In genomic region chr10:111539724-111540324, GRCm38 (mm10) we compare ENCODE assay signal across 8 mouse cellular contexts. TPM values are rescaled to one million over a fixed set of nuclear protein-coding genes. Genes with fewer than 3 reads are reported as not detected.
DNase-seq lines count a peak whose midpoint lies in the region; ATAC-seq and TF ChIP-seq lines count a peak whose summit lies in the region.

No protein-coding gene starts in this region.

- no peaks in the 10 kb centered on the region; the same call in 1 of the 2 replicates for H3K9me3 ChIP-seq in limb, embryonic 11.5 days (ENCODE audit: control insufficient read depth, low read length)
- no peaks in the 10 kb centered on the region for H3K9me3 ChIP-seq in midbrain, embryonic 12.5 days

- WGBS in limb, embryonic 11.5 days = 11% methylated on average over 9 of the region's 9 CpGs
- 42% methylated on average over 9 of the region's 9 CpGs for WGBS in midbrain, embryonic 12.5 days

- peak; percentile 43 for DNase-seq in CD4-positive, CD25-positive, alpha-beta regulatory T cell, adult 2 months (ENCODE audit: low read depth, low spot score)
- peak; percentile 49 to 64 for DNase-seq in frontal cortex, postnatal 14 days (ENCODE audit: low spot score in 2 of 2)
- peak; percentile 80 for DNase-seq in limb, embryonic 11.5 days (ENCODE audit: low spot score)
- DNase-seq in cerebellum, postnatal 10 days = no peak
- DNase-seq in yolk sac, embryonic 10.5 days (ENCODE audit: low spot score) = no peak

- no peak for TF ChIP-seq POLR2A in bone marrow macrophage, adult 2 months (IDR thresholded peaks at IDR 0.05; ENCODE audit: borderline replicate concordance, low read depth, low read length)

- H3K4me1 ChIP-seq in bone marrow macrophage, adult 2 months (ENCODE audit: control insufficient read depth, insufficient read depth, low read length) = peaks cover 43% of the 10 kb centered on the region
- H3K4me1 ChIP-seq in limb, embryonic 11.5 days (ENCODE audit: control insufficient read depth, insufficient read depth, low read length) = peaks cover 28% of the 10 kb centered on the region
- H3K4me1 ChIP-seq in midbrain, embryonic 12.5 days = peaks cover 9% of the 10 kb centered on the region; the same call in 1 of the 2 replicates

- peak overlapping the region; percentile 34 for H3K27ac ChIP-seq in bone marrow macrophage, adult 2 months (ENCODE audit: insufficient read depth, low read depth, low read length)
- H3K27ac ChIP-seq in limb, embryonic 11.5 days (replicated peaks; ENCODE audit: low read depth, low read length) = peak overlapping the region; percentile 84
- H3K27ac ChIP-seq in midbrain, embryonic 12.5 days (replicated peaks) = no peak overlapping the region

- no peak overlapping the region; the same call in 1 of the 2 replicates for H3K9ac ChIP-seq in limb, embryonic 11.5 days (ENCODE audit: low read length)
- no peak overlapping the region for H3K9ac ChIP-seq in midbrain, embryonic 12.5 days (replicated peaks)

- H3K36me3 ChIP-seq in limb, embryonic 11.5 days (ENCODE audit: control insufficient read depth, insufficient read depth, low read length) = no peaks in the 10 kb centered on the region
- H3K36me3 ChIP-seq in midbrain, embryonic 12.5 days = no peaks in the 10 kb centered on the region

- peak overlapping the region; percentile 34 for H3K4me3 ChIP-seq in bone marrow macrophage, adult 2 months (ENCODE audit: insufficient read depth, low read length)
- no peak overlapping the region for H3K4me3 ChIP-seq in limb, embryonic 11.5 days (ENCODE audit: low read depth, low read length)
- no peak overlapping the region for H3K4me3 ChIP-seq in midbrain, embryonic 12.5 days

- H3K27me3 ChIP-seq in limb, embryonic 11.5 days (ENCODE audit: control insufficient read depth, insufficient read depth, low read length) = no peaks in the 10 kb centered on the region
- no peaks in the 10 kb centered on the region; the same call in 1 of the 2 replicates for H3K27me3 ChIP-seq in midbrain, embryonic 12.5 days

- peak overlapping the region; percentile 21; the same call in 1 of the 2 replicates for H3K4me2 ChIP-seq in limb, embryonic 11.5 days (ENCODE audit: low read depth, severe bottlenecking)
- no peak overlapping the region for H3K4me2 ChIP-seq in midbrain, embryonic 12.5 days (replicated peaks)

- ATAC-seq in inflammation-experienced regulatory T-cells, adult 6 months = peak; percentile 83
- ATAC-seq in limb, embryonic 11.5 days (ENCODE audit: insufficient number of reproducible peaks, low FRiP score, low TSS enrichment, low read depth) = peak; percentile 87
- ATAC-seq in midbrain, embryonic 12.5 days (ENCODE audit: low FRiP score, low read depth) = 0 out of 2 replicates have a peak, but pooled peaks have one; percentile 23

- no peak for TF ChIP-seq CTCF in bone marrow macrophage, adult 2 months (IDR thresholded peaks at IDR 0.05; ENCODE audit: low read depth, low read length)

RNA-seq across cellular contexts. Expression of gene Phlda1, which starts 33.7 kb away (rescaled TPM):
- 0.47 and 1.4 TPM in 2 replicates for polyA plus RNA-seq in bone marrow macrophage, adult 2 months (2012; ENCODE audit: insufficient read depth, insufficient read length, missing spikeins)
- 1 to 10 TPM; 6.4 to 8.0 (median 6.8) TPM for polyA plus RNA-seq in inflammation-experienced regulatory T-cells, adult 6 months (2017; shearing (Covaris generic))
- 29.1 and 29.6 TPM in 2 replicates for polyA plus RNA-seq in limb, embryonic 11.5 days (2014; fragmentation: Nextera tagmentation; extraction: Ambion mirVana)
- 19.6 and 20.3 TPM in 2 replicates for polyA plus RNA-seq in midbrain, embryonic 12.5 days (2016; fragmentation: Nextera tagmentation; extraction: Ambion mirVana)

Comparison
In these comparisons a context has a peak if more than half of its experiments do, and no peak if none do; other contexts are left out.
1. DNase-seq: peak in CD4-positive, CD25-positive, alpha-beta regulatory T cell, adult 2 months (single experiment), frontal cortex, postnatal 14 days (2 of 2) and limb, embryonic 11.5 days (single experiment); none in cerebellum, postnatal 10 days (0 of 2) and yolk sac, embryonic 10.5 days (single experiment).
2. ATAC-seq: peak in every context shown above with its lines; median percentile 87 in limb, embryonic 11.5 days; 83 in inflammation-experienced regulatory T-cells, adult 6 months; 23 in midbrain, embryonic 12.5 days.